Mouse (Mus musculus) mouse embryonic stem cell (cell line): Measurements from ENCODE around the gene Fscn2.
"Not testable (repeated sequence)": the region's sequence is repeated elsewhere in the genome, so short reads cannot be mapped to it uniquely, and the experiment has no call there.

Experiments used
- in situ Hi-C, 2 experiments: fragments of 300-500 bp; cut with MboI; formaldehyde crosslinking; loops; 1 replicate in 1 of 2; 3 replicates in 1 of 2; pipeline ENCODE4 v1.14.3; 2019 to 2020; ENCODE audit warnings: low sequenced_read_pairs in 2 of 2, low pct_unique_long_range_greater_than_20kb in 1 of 2, mixed read lengths in 1 of 2; ENCODE audit not compliant: unreplicated experiment in 1 of 2

The Fscn2 gene

GRCm38 (mm10) chr11:120380271-120380670 is 18.9 kb downstream of the Fscn2 start:
- in situ Hi-C loops, result no loop called here

DNA sequence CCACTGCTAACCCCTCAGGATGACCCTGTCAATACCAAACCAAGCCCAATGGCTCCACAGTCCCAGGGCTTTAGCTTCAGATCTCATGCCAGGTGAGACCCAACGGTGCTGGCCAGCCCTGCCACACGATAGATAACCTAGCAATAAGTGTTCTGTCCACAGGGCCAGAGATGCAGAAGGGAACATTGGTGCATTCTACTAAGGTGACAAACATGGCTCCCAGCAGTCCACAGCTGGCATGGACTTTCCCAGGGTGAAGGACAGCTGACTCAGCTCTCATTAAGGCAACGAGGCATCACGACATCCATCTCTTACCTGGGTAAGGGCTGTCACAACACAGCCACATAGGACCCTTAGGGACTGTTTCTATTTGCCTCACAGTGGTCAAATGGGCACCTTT is 19.8 kb downstream of the Fscn2 start:
- in situ Hi-C loops, result no loop called here

DNA sequence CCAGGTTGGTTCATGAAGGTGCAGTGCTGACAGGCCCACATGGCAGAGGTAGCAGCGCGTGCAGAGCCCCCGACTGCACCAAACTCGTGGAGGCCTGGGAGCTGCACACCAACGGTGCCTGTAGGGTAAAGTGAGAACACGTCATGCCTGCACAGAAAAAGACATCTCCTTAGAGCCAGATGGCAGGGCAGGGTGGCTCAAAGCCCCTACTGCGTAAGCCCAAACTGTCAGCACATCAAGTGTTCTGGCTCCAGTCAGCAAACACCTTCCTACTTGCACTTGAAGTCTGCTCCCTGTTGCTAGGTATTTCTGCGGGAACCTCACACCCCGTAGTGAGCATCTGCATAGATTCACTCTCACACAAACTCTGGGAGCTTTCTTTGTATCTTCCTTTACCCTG is 21.2 kb downstream of the Fscn2 start:
- in situ Hi-C loops, result no loop called here

- in situ Hi-C loops, result no loop called here
Observed at GRCm38 (mm10) chr11:120386632-120387031, 25.3 kb downstream of the Fscn2 start.

DNA sequence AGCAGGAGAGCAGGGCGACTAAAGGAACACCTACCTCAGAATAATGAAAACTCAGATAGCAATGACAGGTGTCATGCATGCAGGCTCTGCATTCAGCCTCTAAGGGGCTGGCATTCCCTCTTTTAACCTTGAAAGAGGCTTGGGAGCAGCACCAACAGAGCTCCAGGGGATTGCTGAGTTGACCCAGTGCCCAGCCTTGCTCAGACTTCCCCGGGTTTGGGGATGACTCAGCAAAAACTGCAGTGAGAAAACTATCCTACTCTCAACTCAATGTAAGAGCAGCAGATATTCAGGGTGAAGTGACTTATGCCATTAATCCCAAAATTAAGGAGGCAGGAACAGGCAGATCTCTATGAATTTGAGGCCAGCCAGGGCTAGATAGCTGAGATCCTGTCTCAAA is 25.8 kb downstream of the Fscn2 start:
- in situ Hi-C loops, result no loop called here

DNA sequence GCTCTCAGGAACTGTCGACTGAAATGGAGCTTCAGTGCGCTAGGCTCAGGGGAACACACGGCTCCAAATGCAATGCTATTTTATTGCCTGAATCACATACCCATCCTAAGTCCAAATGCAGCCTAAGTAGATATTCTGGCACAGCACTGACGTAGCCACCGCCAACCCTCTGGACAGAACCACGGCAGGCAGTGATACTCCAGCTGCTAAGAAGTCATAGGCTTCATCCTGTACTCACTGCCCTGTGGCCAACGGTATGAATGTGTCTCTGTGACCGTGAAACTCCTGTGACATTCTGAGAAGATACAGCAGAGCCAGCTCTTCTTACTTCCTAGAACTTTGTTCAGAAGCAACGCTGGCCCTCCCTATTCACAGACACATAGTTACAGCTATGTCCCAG is 27.2 kb downstream of the Fscn2 start:
- in situ Hi-C loops, result no loop called here

DNA sequence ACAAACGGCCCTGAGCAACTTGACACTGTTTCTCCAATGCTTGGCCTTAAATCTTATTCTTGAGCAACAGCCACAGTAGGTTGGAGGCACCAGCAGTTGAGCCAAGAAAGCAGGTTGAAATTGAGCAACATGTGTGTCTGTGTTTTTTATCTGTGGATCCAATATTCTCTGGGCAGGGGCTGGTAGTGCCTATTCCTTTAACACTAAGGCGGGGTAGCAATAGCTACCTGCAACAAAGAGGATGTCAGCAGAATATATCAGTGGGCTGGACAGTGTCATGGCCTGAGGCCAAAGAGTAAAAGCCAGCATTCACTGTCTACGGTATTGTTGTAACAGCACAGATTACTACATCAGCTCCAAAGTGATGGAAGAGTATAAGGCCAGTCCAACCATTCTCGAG is 34.3 kb downstream of the Fscn2 start:
- in situ Hi-C loops, result no loop called here

DNA sequence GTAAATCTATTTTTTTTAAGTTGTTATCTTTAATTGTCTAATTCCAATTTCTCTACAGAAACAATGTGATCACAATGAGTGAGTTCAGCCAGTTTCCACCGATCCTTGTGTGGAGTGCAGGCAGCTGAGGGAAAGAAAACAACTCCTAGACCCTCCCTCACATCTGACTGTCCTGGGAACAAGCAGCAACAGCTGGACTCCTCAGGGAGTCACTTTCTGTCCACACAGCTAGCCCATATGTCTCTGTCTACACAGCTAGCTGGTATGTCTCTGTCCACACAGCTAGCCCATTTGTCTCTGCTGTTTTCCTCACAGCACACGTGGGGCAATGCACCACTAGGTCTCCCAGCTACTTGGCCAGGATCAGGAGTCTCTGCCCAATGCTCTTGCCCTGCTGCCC is 36.3 kb downstream of the Fscn2 start:
- in situ Hi-C loops, result no loop called here

GRCm38 (mm10) chr11:120399319-120399718 is 38.0 kb downstream of the Fscn2 start:
- in situ Hi-C loops, result no loop called here

- in situ Hi-C loops, result no loop called here
Observed at GRCm38 (mm10) chr11:120404814-120405213, 43.5 kb downstream of the Fscn2 start.

- in situ Hi-C loops, result no loop called here
Observed at GRCm38 (mm10) chr11:120405867-120406266, 44.5 kb downstream of the Fscn2 start.

- in situ Hi-C loops, result no loop called here
Observed at GRCm38 (mm10) chr11:120406445-120406844, 45.1 kb downstream of the Fscn2 start.

GRCm38 (mm10) chr11:120413621-120414020 is 52.3 kb downstream of the Fscn2 start:
- in situ Hi-C loops, result not testable (repeated sequence)
